Mouse (Mus musculus): ENCODE data around the gene Anks1.

GRCm38 (mm10) chr17:28012851-28013250, 103.7 kb downstream of the Anks1 start:
- TF ChIP-seq CTCF (IDR thresholded peaks at IDR 0.05; ENCODE audit: control insufficient read depth, insufficient read depth, insufficient replicate concordance, low read depth, low read length) (no peak), POLR2A (IDR thresholded peaks at IDR 0.05; ENCODE audit: control insufficient read depth, low read depth, low read length) (no peak)
